Mouse (Mus musculus) spleen, adult 12 weeks (tissue): Measurements from ENCODE around the gene Zfp819.

Source experiments
- DNase-seq: peaks from one replicate; pipeline ENCODE4 v3.0.0; 2022; ENCODE audit warnings: low spot score

The Zfp819 gene

GRCm38 (mm10) chr7:43606896-43607742, at the start of gene Zfp819:
Zfp819 (plus strand) TSS chr7:43607169.
- no peak for DNase-seq

GRCm38 (mm10) chr7:43562006-43562633, 44.8 kb upstream of the Zfp819 start, which contains the start of gene Zfp658:
Zfp658 (plus strand) TSS chr7:43562256.
- peak; percentile 49 for DNase-seq

GRCm38 (mm10) chr7:43562651-43563070, 44.3 kb upstream of the Zfp819 start:
- peak; percentile 16 for DNase-seq

GRCm38 (mm10) chr7:43563300-43563699, 43.7 kb upstream of the Zfp819 start:
- DNase-seq = no peak

- DNase-seq = no peak
Observed at GRCm38 (mm10) chr7:43571216-43571615, 35.8 kb upstream of the Zfp819 start.

- DNase-seq = peak; percentile 74
Observed at GRCm38 (mm10) chr7:43579440-43580171, 27.4 kb upstream of the Zfp819 start, which contains the start of gene Zfp719. Zfp719 (plus strand) TSS chr7:43579610.

- no peak for DNase-seq
Observed at GRCm38 (mm10) chr7:43580526-43580925, 26.4 kb upstream of the Zfp819 start.

- no peak for DNase-seq
Observed at GRCm38 (mm10) chr7:43584790-43585189, 22.2 kb upstream of the Zfp819 start.

- DNase-seq = no peak
Observed at GRCm38 (mm10) chr7:43601884-43602283, 5.1 kb upstream of the Zfp819 start.

GRCm38 (mm10) chr7:43607743-43608287, 846 bp downstream of the Zfp819 start:
- DNase-seq = no peak

- DNase-seq = no peak
Observed at GRCm38 (mm10) chr7:43608316-43608824, 1.4 kb downstream of the Zfp819 start.

- no peak for DNase-seq
Observed at GRCm38 (mm10) chr7:43613816-43614551, 7.0 kb downstream of the Zfp819 start.

- no peak for DNase-seq
Observed at GRCm38 (mm10) chr7:43622927-43623326, 16.0 kb downstream of the Zfp819 start.

- DNase-seq = no peak
Observed at GRCm38 (mm10) chr7:43623819-43624218, 16.9 kb downstream of the Zfp819 start.

- DNase-seq = no peak
Observed at GRCm38 (mm10) chr7:43625065-43625464, 18.1 kb downstream of the Zfp819 start.

GRCm38 (mm10) chr7:43625794-43626422, 18.9 kb downstream of the Zfp819 start:
- no peak for DNase-seq

- no peak for DNase-seq
Observed at GRCm38 (mm10) chr7:43633940-43634339, 27.0 kb downstream of the Zfp819 start.

GRCm38 (mm10) chr7:43634500-43634899, 27.5 kb downstream of the Zfp819 start, which contains the start of gene Ceacam18:
Ceacam18 (plus strand) TSS chr7:43634707.
- DNase-seq = no peak

GRCm38 (mm10) chr7:43636194-43636593, 29.2 kb downstream of the Zfp819 start:
- DNase-seq = no peak

- no peak for DNase-seq
Observed at GRCm38 (mm10) chr7:43637118-43637517, 30.1 kb downstream of the Zfp819 start.

- DNase-seq = no peak
Observed at GRCm38 (mm10) chr7:43642587-43642986, 35.6 kb downstream of the Zfp819 start.
